Mouse (Mus musculus) CH12.LX (cell line): ENCODE measurements around the gene Shisa3. TPM values are rescaled to one million over a fixed set of nuclear protein-coding genes. Genes with fewer than 3 reads are reported as not detected.

Experiments
- DNase-seq: peaks from one replicate; pipeline ENCODE4 v3.0.0-alpha.2; 2013; ENCODE audit errors: extremely low read depth
- H3K27ac ChIP-seq: 2 replicates; pipeline ENCODE4 v1.5.1; 2012; ENCODE audit warnings: low read depth, mild to moderate bottlenecking, control low read depth, moderate library complexity; ENCODE audit not compliant: insufficient read depth
- H3K27me3 ChIP-seq: replicated peaks from 2 replicates; pipeline ENCODE3; 2012; ENCODE audit warnings: inconsistent platforms
- H3K36me3 ChIP-seq, 2 experiments: replicated peaks in 1 of 2; 2 replicates each; pipeline versions ENCODE3 to v1.6.1; 2012; ENCODE audit warnings: inconsistent platforms in 1 of 2, low read length in 1 of 2, mild to moderate bottlenecking in 1 of 2, mixed read lengths in 1 of 2, moderate library complexity in 1 of 2; ENCODE audit not compliant: control insufficient read depth in 1 of 2, insufficient read depth in 1 of 2
- H3K4me1 ChIP-seq, 2 experiments: 2 replicates each; pipeline ENCODE4 v1.6.1; 2012; ENCODE audit warnings: inconsistent platforms in 1 of 2, moderate library complexity in 1 of 2; ENCODE audit not compliant: insufficient read depth in 2 of 2, control insufficient read depth in 1 of 2
- H3K4me2 ChIP-seq: 2 replicates; pipeline ENCODE4 v1.6.1; 2012; ENCODE audit warnings: low read depth, mild to moderate bottlenecking, control low read depth; ENCODE audit not compliant: poor library complexity, insufficient read depth, severe bottlenecking
- H3K4me3 ChIP-seq, 3 experiments: fragments of 150-350 bp in 1 of 3; sonication (generic) in 1 of 3; replicated peaks in 1 of 3; 2 replicates each; pipeline versions ENCODE3 to v1.5.1; 2011 to 2012; ENCODE audit warnings: low read depth in 2 of 3, low read length in 2 of 3, mild to moderate bottlenecking in 2 of 3, moderate library complexity in 2 of 3, control low read depth in 1 of 3, improper control_type of control experiment in 1 of 3, inconsistent platforms in 1 of 3, mixed read lengths in 1 of 3; ENCODE audit not compliant: poor library complexity in 1 of 3
- H3K79me2 ChIP-seq: replicated peaks from 2 replicates; pipeline ENCODE4 v1.6.1; 2012; ENCODE audit warnings: mild to moderate bottlenecking, moderate library complexity; ENCODE audit not compliant: control insufficient read depth, poor library complexity, insufficient read depth, severe bottlenecking; ENCODE audit errors: extremely low read depth
- H3K9ac ChIP-seq: 2 replicates; pipeline ENCODE4 v1.6.1; 2012; ENCODE audit warnings: low read depth, mild to moderate bottlenecking, control low read depth, moderate library complexity; ENCODE audit not compliant: insufficient read depth
- H3K9me3 ChIP-seq: replicated peaks from 2 replicates; pipeline ENCODE3; 2012; ENCODE audit warnings: low read length, inconsistent platforms, mixed read lengths
- BHLHE40 ChIP-seq: IDR thresholded peaks from 2 replicates; pipeline ENCODE4 v1.6.1; 2011; ENCODE audit warnings: mild to moderate bottlenecking, low read depth, low read length, improper control_type of control experiment
- CHD1 ChIP-seq: IDR thresholded peaks from 2 replicates; pipeline ENCODE4 v1.6.1; 2012; ENCODE audit warnings: low read depth, low read length, improper control_type of control experiment, inconsistent platforms
- CHD2 ChIP-seq: IDR thresholded peaks from 2 replicates; pipeline ENCODE4 v1.6.1; 2011; ENCODE audit warnings: low read length, improper control_type of control experiment
- CTCF ChIP-seq, 2 experiments: IDR thresholded peaks in 1 of 2; conservative IDR thresholded peaks in 1 of 2; 2 replicates each; pipeline ENCODE4 v1.5.1; 2011 to 2012; ENCODE audit warnings: low read depth in 2 of 2, low read length in 2 of 2, improper control_type of control experiment in 1 of 2, inconsistent platforms in 1 of 2, mild to moderate bottlenecking in 1 of 2, moderate library complexity in 1 of 2
- ELF1 ChIP-seq: IDR thresholded peaks from 2 replicates; pipeline ENCODE4 v1.6.1; 2014; ENCODE audit warnings: low read depth, mild to moderate bottlenecking, inconsistent platforms, low read length, improper control_type of control experiment
- EP300 ChIP-seq: IDR thresholded peaks from 2 replicates; pipeline ENCODE4 v1.6.1; 2011; ENCODE audit warnings: low read length, improper control_type of control experiment
- ETS1 ChIP-seq: conservative IDR thresholded peaks from 2 replicates; pipeline ENCODE4 v1.6.1; 2012; ENCODE audit warnings: low read depth, mild to moderate bottlenecking, inconsistent platforms, low read length, improper control_type of control experiment, moderate library complexity
- GABPA ChIP-seq: IDR thresholded peaks from 2 replicates; pipeline ENCODE4 v1.6.1; 2012; ENCODE audit warnings: low read depth, low read length, improper control_type of control experiment, inconsistent platforms; ENCODE audit not compliant: insufficient replicate concordance
- HCFC1 ChIP-seq: IDR thresholded peaks from 2 replicates; pipeline ENCODE4 v1.6.1; 2012; ENCODE audit warnings: low read depth, mild to moderate bottlenecking, inconsistent platforms, low read length, improper control_type of control experiment
- JUN ChIP-seq: IDR thresholded peaks from 2 replicates; pipeline ENCODE4 v1.6.1; 2011; ENCODE audit warnings: low read depth, mild to moderate bottlenecking, low read length, improper control_type of control experiment, moderate library complexity; ENCODE audit not compliant: insufficient read depth
- MAFK ChIP-seq: IDR thresholded peaks from 2 replicates; pipeline ENCODE4 v1.6.1; 2011; ENCODE audit warnings: low read length, improper control_type of control experiment; ENCODE audit not compliant: insufficient replicate concordance
- MAX ChIP-seq: IDR thresholded peaks from 2 replicates; pipeline ENCODE4 v1.6.1; 2011; ENCODE audit warnings: low read length, improper control_type of control experiment
- MAZ ChIP-seq: IDR thresholded peaks from 2 replicates; pipeline ENCODE4 v1.6.1; 2012; ENCODE audit warnings: low read depth, mild to moderate bottlenecking, inconsistent platforms, low read length, improper control_type of control experiment, moderate library complexity
- MEF2A ChIP-seq: IDR thresholded peaks from 2 replicates; pipeline ENCODE4 v1.6.1; 2014; ENCODE audit warnings: low read depth, mild to moderate bottlenecking, inconsistent platforms, low read length, improper control_type of control experiment, borderline replicate concordance
- MXI1 ChIP-seq: IDR thresholded peaks from 2 replicates; pipeline ENCODE4 v1.6.1; 2011; ENCODE audit warnings: mild to moderate bottlenecking, low read depth, low read length, improper control_type of control experiment
- MYC ChIP-seq: IDR thresholded peaks from 2 replicates; pipeline ENCODE4 v1.6.1; 2011; ENCODE audit warnings: low read depth, mild to moderate bottlenecking, improper control_type of control experiment, low read length
- NELFE ChIP-seq: IDR thresholded peaks from 2 replicates; pipeline ENCODE4 v1.6.1; 2011; ENCODE audit warnings: low read depth, low read length, improper control_type of control experiment
- NRF1 ChIP-seq: IDR thresholded peaks from 2 replicates; pipeline ENCODE4 v1.6.1; 2014; ENCODE audit warnings: low read depth, mild to moderate bottlenecking, inconsistent platforms, low read length, improper control_type of control experiment, moderate library complexity
- PAX5 ChIP-seq: IDR thresholded peaks from 2 replicates; pipeline ENCODE4 v1.6.1; 2012; ENCODE audit warnings: low read length, inconsistent platforms, mixed read lengths
- RAD21 ChIP-seq: IDR thresholded peaks from 2 replicates; pipeline ENCODE4 v1.6.1; 2011; ENCODE audit warnings: low read depth, mild to moderate bottlenecking, low read length, improper control_type of control experiment, moderate library complexity
- TBP ChIP-seq: conservative IDR thresholded peaks from 2 replicates; pipeline ENCODE4 v1.6.1; 2011; ENCODE audit warnings: low read depth, low read length, improper control_type of control experiment
- TCF12 ChIP-seq: IDR thresholded peaks from 2 replicates; pipeline ENCODE4 v1.6.1; 2014; ENCODE audit warnings: low read depth, mild to moderate bottlenecking, inconsistent platforms, low read length, improper control_type of control experiment
- USF1 ChIP-seq: IDR thresholded peaks from 2 replicates; pipeline ENCODE4 v1.6.1; 2014; ENCODE audit warnings: low read depth, mild to moderate bottlenecking, inconsistent platforms, low read length, improper control_type of control experiment
- USF2 ChIP-seq: conservative IDR thresholded peaks from 2 replicates; pipeline ENCODE4 v1.6.1; 2011; ENCODE audit warnings: low read depth, low read length, improper control_type of control experiment
- ZC3H11A ChIP-seq: IDR thresholded peaks from 2 replicates; pipeline ENCODE4 v1.6.1; 2012; ENCODE audit warnings: low read depth, mild to moderate bottlenecking, inconsistent platforms, low read length, improper control_type of control experiment
- ZKSCAN1 ChIP-seq: IDR thresholded peaks from 2 replicates; pipeline ENCODE4 v1.6.1; 2012; ENCODE audit warnings: low read depth, inconsistent platforms, low read length, improper control_type of control experiment, borderline replicate concordance
- ZMIZ1 ChIP-seq: IDR thresholded peaks from 2 replicates; pipeline ENCODE4 v1.6.1; 2012; ENCODE audit warnings: low read depth, mild to moderate bottlenecking, inconsistent platforms, low read length, improper control_type of control experiment
- ZNF384 ChIP-seq: IDR thresholded peaks from 2 replicates; pipeline ENCODE4 v1.6.1; 2012; ENCODE audit warnings: low read depth, low read length, improper control_type of control experiment, inconsistent platforms
- dilution Hi-C: fragments of 300-500 bp; cut with MboI; formaldehyde crosslinking; loops from 2 replicates; pipeline ENCODE4 v1.14.3; 2020; ENCODE audit warnings: low sequenced_read_pairs; ENCODE audit not compliant: extremely low pct_unique_long_range_greater_than_20kb, extremely low pct_ligation_motif_present
- in situ Hi-C: fragments of 300-500 bp; cut with MboI; formaldehyde crosslinking; loops from 3 replicates; pipeline ENCODE4 v1.14.3; 2019; ENCODE audit warnings: low sequenced_read_pairs, low pct_ligation_motif_present, low pct_unique_long_range_greater_than_20kb, mixed read lengths
- polyA plus RNA-seq: library from polyadenylated mRNA; unstranded; fragments of >175 nt; gene quantifications from 2 replicates; pipeline ENCODE4 v1.2.1, GENCODE M21; 2012; ENCODE audit warnings: low read depth; ENCODE audit not compliant: insufficient read length
- total RNA-seq, 2 experiments: library from RNA; depleted of rRNA; stranded (reverse); fragments of 300-350 nt in 1 of 2; fragments of >200 nt in 1 of 2; gene quantifications; 2 replicates each; pipeline ENCODE4 v1.2.3; 2012 to 2014

Shisa3 gene
- total and polyA plus RNA-seq, 3 experiments: not detected

DNA sequence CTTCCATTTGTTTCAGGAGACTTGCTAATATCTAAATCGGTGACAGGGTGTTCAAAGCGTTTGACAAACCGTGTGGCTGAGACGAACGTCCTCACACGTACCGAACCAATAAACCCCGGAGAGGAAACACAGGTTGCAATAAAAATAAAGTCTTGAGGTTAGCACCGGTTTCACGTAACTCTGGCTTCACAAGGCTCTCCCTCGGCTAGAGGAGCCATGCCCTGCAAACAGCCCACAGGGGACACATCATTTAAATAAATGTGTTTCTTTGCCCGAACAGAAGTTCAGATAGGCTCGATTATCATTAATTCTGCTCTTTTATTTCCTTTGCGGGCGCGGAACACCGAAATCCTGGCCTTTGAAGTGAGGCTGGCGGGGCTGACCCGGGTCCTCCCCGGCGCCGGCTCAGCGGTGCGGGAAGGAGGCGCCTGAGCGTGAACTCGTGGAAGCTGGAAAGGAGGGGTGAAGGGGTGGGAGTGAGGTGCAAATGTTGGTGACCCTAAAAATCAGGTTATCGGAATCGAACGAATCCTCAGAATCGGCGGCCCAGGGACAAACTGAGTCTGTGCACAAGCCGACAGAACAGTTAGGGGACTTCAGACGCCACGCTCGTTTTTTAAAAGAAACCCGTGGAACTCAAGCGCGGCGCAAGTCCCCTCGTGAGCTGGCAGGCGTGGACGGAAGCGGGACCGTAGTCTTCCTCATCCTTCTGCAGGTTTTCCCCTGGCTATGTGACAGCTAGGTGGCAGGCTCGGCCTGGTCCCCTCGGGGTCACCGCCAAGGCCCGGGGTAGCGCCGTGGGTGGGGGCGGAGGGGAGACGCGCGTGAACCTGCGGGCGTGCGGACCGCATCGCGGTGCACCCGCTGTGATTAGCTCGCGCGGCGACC lies 522 bp upstream of the Shisa3 start:
- dilution Hi-C loops: no loop called here
- in situ Hi-C loops: no loop called here
- no peak for DNase-seq

DNA sequence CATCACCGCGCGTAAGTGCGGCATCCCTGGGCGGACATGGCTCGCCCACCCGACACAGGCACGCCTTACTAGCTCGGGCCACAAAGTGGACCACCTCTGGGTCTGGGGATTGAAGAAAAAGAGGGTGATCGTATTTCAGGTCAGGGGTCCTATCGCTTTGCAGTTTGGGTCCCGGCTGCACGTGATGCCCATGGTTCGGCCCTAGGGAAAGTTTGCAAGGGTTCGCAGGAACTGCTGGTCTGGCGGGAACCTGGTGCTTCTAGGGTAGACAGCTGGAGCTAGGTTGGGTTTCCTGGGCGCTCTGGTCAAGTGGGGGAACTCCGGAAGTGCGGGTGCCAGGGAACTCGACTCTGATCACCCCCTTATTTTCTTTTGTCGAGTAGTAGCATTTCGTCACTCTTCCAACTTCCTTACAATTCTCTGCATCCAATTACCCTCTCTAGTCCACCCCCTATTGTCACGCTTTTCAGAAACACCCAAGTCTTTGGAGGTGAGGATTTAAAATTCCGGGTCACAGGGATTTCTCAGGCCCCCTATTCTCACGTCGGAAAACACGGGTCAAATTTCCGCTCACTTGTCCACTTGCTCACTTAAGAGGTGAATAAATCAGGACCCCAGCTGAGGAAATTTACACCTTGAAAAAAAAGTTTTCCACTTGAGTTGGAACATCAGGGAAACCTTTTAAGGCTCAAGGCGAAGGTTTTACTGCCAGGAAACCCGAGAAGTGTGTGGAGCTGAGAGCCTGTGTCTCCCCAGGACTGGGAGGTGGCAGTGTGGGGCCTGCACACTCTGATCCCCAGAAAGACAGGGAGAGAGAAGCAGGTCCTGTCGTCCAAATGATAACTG lies 1.2 kb downstream of the Shisa3 start:
- dilution Hi-C loops: no loop called here
- Histone ChIP-seq H3K27me3 (no peaks in the 10 kb centered on the region), H3K4me3 (no peak overlapping the region), H3K79me2 (no peaks in the 10 kb centered on the region), H3K9ac (no peak overlapping the region), H3K4me2 (no peak overlapping the region), H3K9me3 (peaks cover 18% of the 10 kb centered on the region), H3K36me3 (no peaks in the 10 kb centered on the region), H3K4me1 (no peaks in the 10 kb centered on the region), H3K27ac (no peak overlapping the region)
- in situ Hi-C loops: no loop called here
- no peak for DNase-seq
- TF ChIP-seq ELF1 (no peak), NRF1 (no peak), CTCF (conservative IDR thresholded peaks at IDR 0.05 in 1 of 2, IDR thresholded peaks at IDR 0.05 in 1 of 2; ENCODE audit: low read depth in 2 of 2, low read length in 2 of 2) (no peak), MXI1 (no peak), BHLHE40 (no peak), MYC (no peak), MAX (no peak), HCFC1 (no peak), JUN (no peak), USF2 (no peak), CHD2 (no peak), ZNF384 (no peak), ZC3H11A (no peak), NELFE (no peak), GABPA (no peak), ETS1 (no peak), CHD1 (no peak)

More for the DNA sequence above, 522 bp upstream of the Shisa3 start:
- H3K27me3 ChIP-seq: no peaks in the 10 kb centered on the region
- no peak overlapping the region for H3K27ac ChIP-seq
- no peak overlapping the region for H3K4me3 ChIP-seq
- H3K4me2 ChIP-seq: no peak overlapping the region
- TF ChIP-seq TBP: no peak
- no peak for TF ChIP-seq NELFE
- TF ChIP-seq EP300: no peak
- TF ChIP-seq MAZ: no peak
- no peak for TF ChIP-seq PAX5
- TF ChIP-seq RAD21: no peak
- TF ChIP-seq BHLHE40: no peak
- no peak for TF ChIP-seq ZKSCAN1
- no peak for TF ChIP-seq TCF12
- TF ChIP-seq MAFK: no peak
- no peak for TF ChIP-seq USF2
- no peak for TF ChIP-seq ZMIZ1
- no peak for TF ChIP-seq GABPA
- no peak for TF ChIP-seq USF1
- TF ChIP-seq ZC3H11A: no peak
- TF ChIP-seq ETS1: no peak
- no peak for TF ChIP-seq MEF2A
- no peak for TF ChIP-seq MAX
- TF ChIP-seq HCFC1: no peak
- TF ChIP-seq, all 38 proteins: peak for 0
- H3K79me2 ChIP-seq: no peaks in the 10 kb centered on the region
- peaks cover 18% of the 10 kb centered on the region for H3K9me3 ChIP-seq
- H3K9ac ChIP-seq: no peak overlapping the region
- no peaks in the 10 kb centered on the region for H3K4me1 ChIP-seq
- no peaks in the 10 kb centered on the region for H3K36me3 ChIP-seq
